Mouse (Mus musculus) limb, embryonic 14.5 days (tissue): ENCODE data around the gene Ccdc93. TPM values are rescaled to one million over a fixed set of nuclear protein-coding genes. Genes with fewer than 3 reads are reported as not detected.

Source experiments
- ATAC-seq: fragments of 200-750 bp; cut with Nextera tagmentation; 2 replicates; pipeline ENCODE4 v1.8.0; 2017; ENCODE audit warnings: low read depth, moderate number of reproducible peaks, moderate TSS enrichment; ENCODE audit not compliant: low FRiP score
- DNase-seq: peaks from one replicate; pipeline ENCODE4 v3.0.0-alpha.2; 2015; ENCODE audit warnings: low spot score
- H3K27ac ChIP-seq: fragments of 300-500 bp; sonication (generic); replicated peaks from 2 replicates; pipeline ENCODE4 v1.5.1; 2014; ENCODE audit warnings: low read depth, mild to moderate bottlenecking, low read length, moderate library complexity, mixed read lengths
- H3K27me3 ChIP-seq: fragments of 300-500 bp; sonication (generic); 2 replicates; pipeline ENCODE4 v1.6.1; 2014; ENCODE audit warnings: low read length, mixed read lengths; ENCODE audit not compliant: control insufficient read depth, insufficient read depth
- H3K36me3 ChIP-seq: fragments of 300-500 bp; sonication (generic); 2 replicates; pipeline ENCODE4 v1.6.1; 2014; ENCODE audit warnings: mild to moderate bottlenecking, low read length, moderate library complexity, mixed read lengths; ENCODE audit not compliant: control insufficient read depth, insufficient read depth
- H3K4me1 ChIP-seq: fragments of 300-500 bp; sonication (generic); 2 replicates; pipeline ENCODE4 v1.6.1; 2014; ENCODE audit warnings: antibody characterized with exemption, low read length, mixed read lengths; ENCODE audit not compliant: control insufficient read depth, insufficient read depth
- H3K4me2 ChIP-seq: fragments of 300-500 bp; sonication (generic); replicated peaks from 2 replicates; pipeline ENCODE4 v1.6.1; 2014; ENCODE audit warnings: low read depth, mild to moderate bottlenecking, low read length, moderate library complexity; ENCODE audit not compliant: severe bottlenecking
- H3K4me3 ChIP-seq: fragments of 300-500 bp; sonication (generic); replicated peaks from 2 replicates; pipeline ENCODE4 v1.5.1; 2014; ENCODE audit warnings: low read length
- H3K9ac ChIP-seq: fragments of 300-500 bp; sonication (generic); 2 replicates; pipeline ENCODE4 v1.6.1; 2014; ENCODE audit warnings: mild to moderate bottlenecking, low read depth, low read length, moderate library complexity; ENCODE audit not compliant: severe bottlenecking
- H3K9me3 ChIP-seq: fragments of 300-500 bp; sonication (generic); 2 replicates; pipeline ENCODE4 v1.6.1; 2016; ENCODE audit warnings: low read length; ENCODE audit not compliant: control insufficient read depth
- POLR2A ChIP-seq: fragments of 200-500 bp; IDR thresholded peaks from 2 replicates; pipeline ENCODE4 v1.8.0; 2012; ENCODE audit warnings: inconsistent platforms, mild to moderate bottlenecking, moderate library complexity, borderline replicate concordance; ENCODE audit not compliant: insufficient read depth, insufficient read length; ENCODE audit errors: extremely low read depth
- WGBS: fragments of 180-500 bp; shearing (Covaris S2); extraction: QIAGEN DNeasy Blood & Tissue Kit; methylation state at CpG from one replicate; pipeline ENCODE4 v1.1.7; 2014; 5-methylcytosine and 5-hydroxymethylcytosine counted together
- polyA plus RNA-seq, 2 experiments: library from polyadenylated mRNA; depleted of rRNA in 1 of 2; stranded (reverse) in 1 of 2; unstranded in 1 of 2; fragments of >200 nt; fragmentation: Nextera tagmentation in 1 of 2; extraction: Ambion mirVana in 1 of 2; gene quantifications; 2 replicates each; pipeline versions ENCODE4 v1.2.1 to v1.2.3; 2012 to 2014

The Ccdc93 gene
- polyA plus RNA-seq, 2 experiments = 12.0 to 16.8 TPM

- Histone ChIP-seq H3K9ac (no peak overlapping the region), H3K4me3 (no peak overlapping the region), H3K4me1 (no peaks in the 10 kb centered on the region), H3K27ac (no peak overlapping the region), H3K36me3 (peaks cover 35% of the 10 kb centered on the region), H3K9me3 (no peaks in the 10 kb centered on the region), H3K4me2 (no peak overlapping the region), H3K27me3 (no peaks in the 10 kb centered on the region)
- DNase-seq (no peak), ATAC-seq (no peak)
- 81% methylated on average over 7 of the region's 7 CpGs for WGBS
- no peak for TF ChIP-seq POLR2A
Measured at GRCm38 (mm10) chr1:121461895-121462294, 31.0 kb downstream of the Ccdc93 start.

GRCm38 (mm10) chr1:121462643-121463042, 31.8 kb downstream of the Ccdc93 start:
- TF ChIP-seq POLR2A = no peak
- no peaks in the 10 kb centered on the region for H3K27me3 ChIP-seq
- no peaks in the 10 kb centered on the region for H3K4me1 ChIP-seq
- WGBS = 67% methylated on average over 1 of the region's 1 CpGs
- H3K4me3 ChIP-seq = no peak overlapping the region
- DNase-seq (no peak), ATAC-seq (no peak)
- H3K9ac ChIP-seq = no peak overlapping the region
- H3K27ac ChIP-seq = no peak overlapping the region
- peaks cover 30% of the 10 kb centered on the region for H3K36me3 ChIP-seq
- H3K4me2 ChIP-seq = no peak overlapping the region
- no peaks in the 10 kb centered on the region for H3K9me3 ChIP-seq

GRCm38 (mm10) chr1:121463806-121464205, 33.0 kb downstream of the Ccdc93 start:
- H3K27me3 ChIP-seq = no peaks in the 10 kb centered on the region
- 60% methylated on average over 7 of the region's 7 CpGs for WGBS
- H3K4me3 ChIP-seq = no peak overlapping the region
- H3K36me3 ChIP-seq = peaks cover 32% of the 10 kb centered on the region
- no peaks in the 10 kb centered on the region for H3K4me1 ChIP-seq
- no peaks in the 10 kb centered on the region for H3K9me3 ChIP-seq
- DNase-seq (no peak), ATAC-seq (no peak)
- no peak overlapping the region for H3K27ac ChIP-seq
- no peak for TF ChIP-seq POLR2A
- H3K9ac ChIP-seq = no peak overlapping the region
- H3K4me2 ChIP-seq = no peak overlapping the region

GRCm38 (mm10) chr1:121466276-121466675, 35.4 kb downstream of the Ccdc93 start:
- no peak for DNase-seq
- H3K36me3 ChIP-seq = peaks cover 39% of the 10 kb centered on the region

GRCm38 (mm10) chr1:121468271-121468670, 37.4 kb downstream of the Ccdc93 start:
- H3K9me3 ChIP-seq = no peaks in the 10 kb centered on the region
- H3K9ac ChIP-seq = no peak overlapping the region
- WGBS = 74% methylated on average over 2 of the region's 2 CpGs
- TF ChIP-seq POLR2A = no peak
- no peak overlapping the region for H3K4me3 ChIP-seq
- H3K36me3 ChIP-seq = peaks cover 19% of the 10 kb centered on the region
- no peak overlapping the region for H3K27ac ChIP-seq
- no peak overlapping the region for H3K4me2 ChIP-seq
- peaks cover 5% of the 10 kb centered on the region; the same call in 1 of the 2 replicates for H3K4me1 ChIP-seq
- no peaks in the 10 kb centered on the region for H3K27me3 ChIP-seq
- DNase-seq (no peak), ATAC-seq (no peak)

More at GRCm38 (mm10) chr1:121466276-121466675, 35.4 kb downstream of the Ccdc93 start:
- Histone ChIP-seq H3K4me3 (no peak overlapping the region), H3K9me3 (no peaks in the 10 kb centered on the region), H3K4me1 (peaks cover 3% of the 10 kb centered on the region; the same call in 1 of the 2 replicates), H3K4me2 (no peak overlapping the region), H3K9ac (no peak overlapping the region), H3K27me3 (no peaks in the 10 kb centered on the region), H3K27ac (no peak overlapping the region)
- WGBS = 73% methylated on average over 3 of the region's 3 CpGs
- TF ChIP-seq POLR2A = no peak
- ATAC-seq = no peak

GRCm38 (mm10) chr1:121471503-121471902, 40.7 kb downstream of the Ccdc93 start:
- no peaks in the 10 kb centered on the region for H3K27me3 ChIP-seq

More at GRCm38 (mm10) chr1:121471503-121471902, 40.7 kb downstream of the Ccdc93 start:
- 57% methylated on average over 5 of the region's 5 CpGs for WGBS
- H3K4me2 ChIP-seq = no peak overlapping the region
- TF ChIP-seq POLR2A = no peak
- H3K27ac ChIP-seq = no peak overlapping the region
- H3K4me3 ChIP-seq = no peak overlapping the region
- H3K4me1 ChIP-seq = peaks cover 5% of the 10 kb centered on the region; the same call in 1 of the 2 replicates
- peaks cover 19% of the 10 kb centered on the region for H3K36me3 ChIP-seq
- no peak for DNase-seq
- no peak overlapping the region for H3K9ac ChIP-seq
- no peak for ATAC-seq
- no peaks in the 10 kb centered on the region for H3K9me3 ChIP-seq
